Mouse (Mus musculus) kidney, adult 2 months (tissue): ENCODE data around the gene Sorbs1.

Source experiments
- CTCF ChIP-seq: fragments of 200-500 bp; conservative IDR thresholded peaks from 2 replicates; pipeline ENCODE4 v1.5.1; 2011; ENCODE audit warnings: low read depth, mild to moderate bottlenecking, control low read depth, low read length, moderate library complexity, mixed read lengths; ENCODE audit not compliant: insufficient read depth, insufficient read length
- POLR2A ChIP-seq: fragments of 200-500 bp; IDR thresholded peaks from one replicate; pipeline ENCODE4 v1.6.1; 2011; ENCODE audit warnings: low read depth, low read length, control low read depth

DNA sequence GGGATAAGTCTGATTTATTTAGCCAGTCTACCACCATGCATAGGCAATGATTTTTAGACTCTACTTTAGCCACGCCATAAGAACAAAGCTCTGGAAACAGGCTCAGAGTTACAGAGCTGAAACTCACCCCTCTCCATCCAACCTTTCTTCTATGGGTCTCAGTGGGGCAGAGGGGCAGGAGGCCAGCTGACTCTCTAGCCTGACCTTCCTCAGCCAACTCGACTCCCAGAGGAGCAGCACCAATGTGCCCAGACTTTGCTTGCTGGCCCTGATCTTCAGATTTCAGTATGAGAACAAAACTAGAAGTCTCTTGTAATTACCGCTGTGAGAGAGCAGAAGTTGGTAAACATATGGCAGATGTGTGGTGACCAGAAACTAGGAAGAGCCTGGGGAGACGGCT lies 134.5 kb downstream of the Sorbs1 start:
- TF ChIP-seq CTCF: no peak
- TF ChIP-seq POLR2A: no peak
